Mouse (Mus musculus) erythroblast, adult 5-6 weeks (primary cell): ENCODE measurements around the gene Krtap6-5. TPM values are rescaled to one million over a fixed set of nuclear protein-coding genes. Genes with fewer than 3 reads are reported as not detected.
"Not testable (repeated sequence)": the region's sequence is repeated elsewhere in the genome, so short reads cannot be mapped to it uniquely, and the experiment has no call there.

ENCODE experiments used
- ATAC-seq: replicated peaks from 2 replicates; pipeline ENCODE4 v1.8.0; 2016; ENCODE audit warnings: moderate number of reproducible peaks, mild to moderate bottlenecking, moderate TSS enrichment, inconsistent platforms; ENCODE audit not compliant: poor library complexity, low FRiP score, severe bottlenecking
- total RNA-seq, 2 experiments: library from RNA; stranded (forward) in 1 of 2; stranded (reverse) in 1 of 2; fragments of 150-400 nt in 1 of 2; fragments of 200-764, 138-1000 nt in 1 of 2; gene quantifications; 2 replicates each; pipeline versions ENCODE4 v1.2.3 to v1.2.4; 2015 to 2017; ENCODE audit warnings: low replicate concordance in 2 of 2

Gene Krtap6-5
- total RNA-seq (2015; ENCODE audit: low replicate concordance), result not detected in 2 replicates
- not detected in 2 replicates for total RNA-seq (2017; ENCODE audit: low replicate concordance)

GRCm38 (mm10) chr16:89047783-89048182 is at the start of gene Krtap6-5:
Krtap6-5 (minus strand) TSS chr16:89047883.
- no peak for ATAC-seq

- not testable (repeated sequence) for ATAC-seq
Measured at GRCm38 (mm10) chr16:89071041-89071440, 23.4 kb upstream of the Krtap6-5 start.

GRCm38 (mm10) chr16:89063902-89064301 is 16.2 kb upstream of the Krtap6-5 start, which contains the start of gene 1110025L11Rik:
1110025L11Rik (minus strand) TSS chr16:89064002.
- not testable (repeated sequence) for ATAC-seq

GRCm38 (mm10) chr16:89041372-89041771 is 6.3 kb downstream of the Krtap6-5 start, which contains the start of gene Gm10228:
Gm10228 (minus strand) TSS chr16:89041472.
- not testable (repeated sequence) for ATAC-seq

DNA sequence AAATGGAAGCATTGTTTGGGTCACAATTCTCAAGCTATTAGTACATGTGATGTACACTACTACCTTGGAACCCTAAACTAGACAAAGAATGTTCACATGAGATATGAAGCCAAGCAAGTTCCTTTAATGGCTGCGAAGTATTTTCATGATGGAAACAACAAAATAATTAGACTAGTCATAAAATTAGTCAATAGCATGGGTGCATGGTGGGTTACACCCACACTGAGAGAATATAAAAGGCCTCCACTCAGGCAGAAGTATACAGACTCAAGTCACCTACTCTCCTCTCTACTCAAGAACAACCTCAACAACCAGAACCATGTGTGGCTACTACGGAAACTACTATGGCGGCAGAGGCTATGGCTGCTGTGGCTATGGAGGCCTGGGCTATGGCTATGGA is 16.3 kb downstream of the Krtap6-5 start, which contains the start of gene Krtap6-1:
Gene Krtap6-1, plus strand, starts transcription at position 301 of the 400 bp plus-strand sequence.
- ATAC-seq, result not testable (repeated sequence)

GRCm38 (mm10) chr16:89014984-89015383 is 32.7 kb downstream of the Krtap6-5 start, which contains the start of gene Gm10229:
Gm10229 (plus strand) TSS chr16:89015284.
- ATAC-seq, result not testable (repeated sequence)

- no peak for ATAC-seq
Measured at GRCm38 (mm10) chr16:89013973-89014372, 33.7 kb downstream of the Krtap6-5 start.

GRCm38 (mm10) chr16:89010659-89011058 is 37.0 kb downstream of the Krtap6-5 start, which contains the start of gene Krtap22-2:
Krtap22-2 (minus strand) TSS chr16:89010759.
- ATAC-seq, result no peak

Other genes with a start within 250 kb of the Krtap6-5 start
- gene Gm20741, start 235.7 kb downstream of the Krtap6-5 start, total RNA-seq (2015; ENCODE audit: low replicate concordance), result not detected in 2 replicates
- gene Gm20741, start 235.7 kb downstream of the Krtap6-5 start, total RNA-seq (2017; ENCODE audit: low replicate concordance), result not detected in 2 replicates
- not detected in 2 replicates for gene Krtap15, start 227.7 kb downstream of the Krtap6-5 start, total RNA-seq (2015; ENCODE audit: low replicate concordance)
- not detected in 2 replicates for gene Krtap15, start 227.7 kb downstream of the Krtap6-5 start, total RNA-seq (2017; ENCODE audit: low replicate concordance)
- gene Krtap14, start 221.7 kb downstream of the Krtap6-5 start, total RNA-seq (2015; ENCODE audit: low replicate concordance), result not detected in 2 replicates
- not detected in 2 replicates for gene Krtap14, start 221.7 kb downstream of the Krtap6-5 start, total RNA-seq (2017; ENCODE audit: low replicate concordance)
- not detected in 2 replicates for gene Krtap19-1, start 178.5 kb downstream of the Krtap6-5 start, total RNA-seq (2015; ENCODE audit: low replicate concordance)
- gene Krtap19-1, start 178.5 kb downstream of the Krtap6-5 start, total RNA-seq (2017; ENCODE audit: low replicate concordance), result not detected in 2 replicates
- not detected in 2 replicates for gene Krtap19-2, start 173.6 kb downstream of the Krtap6-5 start, total RNA-seq (2015; ENCODE audit: low replicate concordance)
- not detected in 2 replicates for gene Krtap19-2, start 173.6 kb downstream of the Krtap6-5 start, total RNA-seq (2017; ENCODE audit: low replicate concordance)
- gene Krtap19-3, start 169.8 kb downstream of the Krtap6-5 start, total RNA-seq (2015; ENCODE audit: low replicate concordance), result not detected in 2 replicates
- not detected in 2 replicates for gene Krtap19-3, start 169.8 kb downstream of the Krtap6-5 start, total RNA-seq (2017; ENCODE audit: low replicate concordance)
- gene Krtap19-4, start 162.8 kb downstream of the Krtap6-5 start, total RNA-seq (2015; ENCODE audit: low replicate concordance), result not detected in 2 replicates
- not detected in 2 replicates for gene Krtap19-4, start 162.8 kb downstream of the Krtap6-5 start, total RNA-seq (2017; ENCODE audit: low replicate concordance)
- not detected in 2 replicates for gene Krtap19-5, start 151.4 kb downstream of the Krtap6-5 start, total RNA-seq (2015; ENCODE audit: low replicate concordance)
- not detected in 2 replicates for gene Krtap19-5, start 151.4 kb downstream of the Krtap6-5 start, total RNA-seq (2017; ENCODE audit: low replicate concordance)
- not detected in 2 replicates for gene Krtap19-9b, start 115.6 kb downstream of the Krtap6-5 start, total RNA-seq (2015; ENCODE audit: low replicate concordance)
- gene Krtap19-9b, start 115.6 kb downstream of the Krtap6-5 start, total RNA-seq (2017; ENCODE audit: low replicate concordance), result not detected in 2 replicates
- gene Krtap16-3, start 85.0 kb downstream of the Krtap6-5 start, total RNA-seq (2015; ENCODE audit: low replicate concordance), result not detected in 2 replicates
- not detected in 2 replicates for gene Krtap16-3, start 85.0 kb downstream of the Krtap6-5 start, total RNA-seq (2017; ENCODE audit: low replicate concordance)
- not detected in 2 replicates for gene Krtap22-2, start 37.1 kb downstream of the Krtap6-5 start, total RNA-seq (2015; ENCODE audit: low replicate concordance)
- not detected in 2 replicates for gene Krtap22-2, start 37.1 kb downstream of the Krtap6-5 start, total RNA-seq (2017; ENCODE audit: low replicate concordance)
- not detected in 2 replicates for gene Gm10229, start 32.6 kb downstream of the Krtap6-5 start, total RNA-seq (2015; ENCODE audit: low replicate concordance)
- not detected in 2 replicates for gene Gm10229, start 32.6 kb downstream of the Krtap6-5 start, total RNA-seq (2017; ENCODE audit: low replicate concordance)
- not detected in 2 replicates for gene Krtap6-1, start 16.2 kb downstream of the Krtap6-5 start, total RNA-seq (2015; ENCODE audit: low replicate concordance)
- not detected in 2 replicates for gene Krtap6-1, start 16.2 kb downstream of the Krtap6-5 start, total RNA-seq (2017; ENCODE audit: low replicate concordance)
- gene Gm10228, start 6.4 kb downstream of the Krtap6-5 start, total RNA-seq (2015; ENCODE audit: low replicate concordance), result not detected in 2 replicates
- not detected in 2 replicates for gene Gm10228, start 6.4 kb downstream of the Krtap6-5 start, total RNA-seq (2017; ENCODE audit: low replicate concordance)
- gene 1110025L11Rik, start 16.1 kb upstream of the Krtap6-5 start, total RNA-seq (2015; ENCODE audit: low replicate concordance), result not detected in 2 replicates
- 3.3 TPM in 1 of 2 replicates, not detected in the other for gene 1110025L11Rik, start 16.1 kb upstream of the Krtap6-5 start, total RNA-seq (2017; ENCODE audit: low replicate concordance)
- gene Krtap6-3, start 36.1 kb upstream of the Krtap6-5 start, total RNA-seq (2015; ENCODE audit: low replicate concordance), result not detected in 2 replicates
- not detected in 2 replicates for gene Krtap6-3, start 36.1 kb upstream of the Krtap6-5 start, total RNA-seq (2017; ENCODE audit: low replicate concordance)
- not detected in 2 replicates for gene Gm6358, start 93.0 kb upstream of the Krtap6-5 start, total RNA-seq (2015; ENCODE audit: low replicate concordance)
- gene Gm6358, start 93.0 kb upstream of the Krtap6-5 start, total RNA-seq (2017; ENCODE audit: low replicate concordance), result not detected in 2 replicates
- not detected in 2 replicates for gene Gm10061, start 103.2 kb upstream of the Krtap6-5 start, total RNA-seq (2015; ENCODE audit: low replicate concordance)
- gene Gm10061, start 103.2 kb upstream of the Krtap6-5 start, total RNA-seq (2017; ENCODE audit: low replicate concordance), result not detected in 2 replicates
- not detected in 2 replicates for gene Gm9789, start 110.1 kb upstream of the Krtap6-5 start, total RNA-seq (2015; ENCODE audit: low replicate concordance)
- not detected in 2 replicates for gene Gm9789, start 110.1 kb upstream of the Krtap6-5 start, total RNA-seq (2017; ENCODE audit: low replicate concordance)
- gene Gm7735, start 121.6 kb upstream of the Krtap6-5 start, total RNA-seq (2015; ENCODE audit: low replicate concordance), result not detected in 2 replicates
- not detected in 2 replicates for gene Gm7735, start 121.6 kb upstream of the Krtap6-5 start, total RNA-seq (2017; ENCODE audit: low replicate concordance)
- not detected in 2 replicates for gene 1110057P08Rik, start 126.9 kb upstream of the Krtap6-5 start, total RNA-seq (2015; ENCODE audit: low replicate concordance)
- not detected in 2 replicates for gene 1110057P08Rik, start 126.9 kb upstream of the Krtap6-5 start, total RNA-seq (2017; ENCODE audit: low replicate concordance)
- gene Krtap20-2, start 158.0 kb upstream of the Krtap6-5 start, total RNA-seq (2015; ENCODE audit: low replicate concordance), result not detected in 2 replicates
- gene Krtap20-2, start 158.0 kb upstream of the Krtap6-5 start, total RNA-seq (2017; ENCODE audit: low replicate concordance), result not detected in 2 replicates